In the genomic region with DNA sequence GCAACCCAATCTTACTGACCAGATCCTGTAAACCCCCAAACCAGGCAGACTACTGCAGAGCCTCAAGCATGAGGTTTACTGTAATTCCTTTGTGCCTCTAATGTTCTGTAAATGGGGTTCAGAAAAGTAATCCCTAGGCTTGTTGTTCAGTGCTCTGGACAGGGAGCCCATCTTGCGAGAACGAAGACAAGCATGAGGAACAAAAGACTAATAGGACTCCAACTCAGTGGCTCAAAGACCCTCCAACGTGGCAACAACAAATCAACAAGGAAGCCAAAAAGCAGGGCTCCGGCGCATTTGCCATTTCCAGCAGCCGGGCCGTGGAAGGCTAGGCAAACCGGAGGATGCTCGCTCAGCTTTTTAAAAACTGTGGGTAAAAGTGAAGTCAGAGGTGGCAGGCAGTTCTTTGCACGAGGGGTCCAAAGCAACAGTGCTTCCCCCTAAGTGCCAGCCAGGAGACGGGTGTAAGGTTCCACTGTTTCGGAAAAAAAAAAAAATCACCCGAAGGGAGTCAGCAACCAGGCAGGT, we compare ENCODE assay signal across 8 mouse cellular contexts. TPM values are rescaled to one million over a fixed set of nuclear protein-coding genes. Genes with fewer than 3 reads are reported as not detected.
A peak's percentile ranks its signal among the peaks of the same experiment; 100 is the strongest.
DNase-seq lines count a peak whose midpoint lies in the region; ATAC-seq and TF ChIP-seq lines count a peak whose summit lies in the region.

No protein-coding gene starts in this region.

- peak overlapping the region; percentile 89 for H3K4me3 ChIP-seq in thymus, adult 2 months (ENCODE audit: control insufficient read depth, insufficient read depth, low read length)
- H3K4me3 ChIP-seq in limb, embryonic 14.5 days (replicated peaks; ENCODE audit: low read length): peak overlapping the region; percentile 89
- H3K4me3 ChIP-seq in stomach, embryonic 15.5 days (replicated peaks): peak overlapping the region; percentile 98

- H3K36me3 ChIP-seq in thymus, adult 2 months (ENCODE audit: control insufficient read depth, insufficient read depth, low read length): no peaks in the 10 kb centered on the region
- H3K36me3 ChIP-seq in limb, embryonic 14.5 days (ENCODE audit: control insufficient read depth, insufficient read depth, low read length): no peaks in the 10 kb centered on the region
- H3K36me3 ChIP-seq in stomach, embryonic 15.5 days: no peaks in the 10 kb centered on the region

- no peak for TF ChIP-seq CTCF in thymus, adult 2 months (IDR thresholded peaks at IDR 0.05; ENCODE audit: borderline replicate concordance, control insufficient read depth, extremely low read depth, insufficient read depth, low read length, poor library complexity)

- DNase-seq in cerebellum, postnatal 10 days: peak; percentile 36 to 52
- no peak for DNase-seq in cerebellum, adult 8-10 months
- peak; percentile 22 for DNase-seq in thymus, adult 2 months
- no peak for DNase-seq in thymus, postnatal 25 days
- no peak for DNase-seq in limb, embryonic 14.5 days (ENCODE audit: low spot score)
- no peak for DNase-seq in cerebellum, postnatal 4 days (ENCODE audit: low spot score in 2 of 2)

- 3% methylated on average over 13 of the region's 13 CpGs for WGBS in thymus, adult 2 months
- WGBS in limb, embryonic 14.5 days: under 1% methylated on average over 13 of the region's 13 CpGs
- WGBS in stomach, embryonic 15.5 days: 2% methylated on average over 13 of the region's 13 CpGs

- H3K27me3 ChIP-seq in thymus, adult 2 months (ENCODE audit: control insufficient read depth, insufficient read depth, low read length): no peaks in the 10 kb centered on the region
- no peaks in the 10 kb centered on the region for H3K27me3 ChIP-seq in limb, embryonic 14.5 days (ENCODE audit: control insufficient read depth, insufficient read depth, low read length)
- no peaks in the 10 kb centered on the region for H3K27me3 ChIP-seq in stomach, embryonic 15.5 days (replicated peaks)

- H3K4me1 ChIP-seq in thymus, adult 2 months (replicated peaks; ENCODE audit: control insufficient read depth, insufficient read depth, low read length): peaks cover 15% of the 10 kb centered on the region
- H3K4me1 ChIP-seq in limb, embryonic 14.5 days (ENCODE audit: control insufficient read depth, insufficient read depth, low read length): peaks cover 20% of the 10 kb centered on the region
- H3K4me1 ChIP-seq in stomach, embryonic 15.5 days: peaks cover 11% of the 10 kb centered on the region; the same call in 1 of the 2 replicates

- ATAC-seq in limb, embryonic 14.5 days (ENCODE audit: low FRiP score, low read depth): no peak
- ATAC-seq in stomach, embryonic 15.5 days (ENCODE audit: insufficient read depth, low FRiP score, low read depth): no peak
- no peak for ATAC-seq in frontal cortex, adult (ENCODE audit: low TSS enrichment)

- no peaks in the 10 kb centered on the region for H3K9me3 ChIP-seq in limb, embryonic 14.5 days (ENCODE audit: control insufficient read depth, low read length)
- H3K9me3 ChIP-seq in stomach, embryonic 15.5 days: no peaks in the 10 kb centered on the region

- H3K27ac ChIP-seq in thymus, adult 2 months (ENCODE audit: control insufficient read depth, insufficient read depth, low read length): peak overlapping the region; percentile 28
- peak overlapping the region; percentile 81; the same call in 1 of the 2 replicates for H3K27ac ChIP-seq in limb, embryonic 14.5 days (replicated peaks; ENCODE audit: low read depth, low read length)
- H3K27ac ChIP-seq in stomach, embryonic 15.5 days: peak overlapping the region; percentile 94

- H3K9ac ChIP-seq in limb, embryonic 14.5 days (ENCODE audit: low read depth, low read length, severe bottlenecking): peak overlapping the region; percentile 74
- H3K9ac ChIP-seq in stomach, embryonic 15.5 days: peak overlapping the region; percentile 82

- peak overlapping the region; percentile 83 for H3K4me2 ChIP-seq in limb, embryonic 14.5 days (replicated peaks; ENCODE audit: low read depth, low read length, severe bottlenecking)
- H3K4me2 ChIP-seq in stomach, embryonic 15.5 days: peak overlapping the region; percentile 87

- no peak for TF ChIP-seq POLR2A in thymus, adult 2 months (IDR thresholded peaks at IDR 0.05; ENCODE audit: control insufficient read depth, extremely low read depth, insufficient read depth, low read length, poor library complexity)
- no peak for TF ChIP-seq POLR2A in limb, embryonic 14.5 days (IDR thresholded peaks at IDR 0.05; ENCODE audit: borderline replicate concordance, extremely low read depth, insufficient read depth, insufficient read length)

RNA-seq across cellular contexts. Expression of a gene that starts 1.0 kb away (rescaled TPM):
- 16.0 and 16.2 TPM in 2 replicates for polyA plus RNA-seq in thymus, adult 2 months (2012; rRNA removed)
- polyA plus RNA-seq in limb, embryonic 14.5 days (2012; rRNA removed): 9.2 TPM in 2 replicates
- 6.8 and 8.4 TPM in 2 replicates for polyA plus RNA-seq in limb, embryonic 14.5 days (2014; fragmentation: Nextera tagmentation; extraction: Ambion mirVana)
- polyA plus RNA-seq in stomach, embryonic 15.5 days (2015; fragmentation: Nextera tagmentation; extraction: Ambion mirVana): 7.7 and 10.0 TPM in 2 replicates

Comparison
In these comparisons a context has a peak if more than half of its experiments do, and no peak if none do; other contexts are left out.
1. DNase-seq: peak in cerebellum, postnatal 10 days (2 of 2) and thymus, adult 2 months (single experiment); none in cerebellum, adult 8-10 months (single experiment), thymus, postnatal 25 days (single experiment), limb, embryonic 14.5 days (single experiment) and cerebellum, postnatal 4 days (0 of 2).
2. H3K27ac ChIP-seq: peak in every context shown above with its lines; median percentile 94 in stomach, embryonic 15.5 days; 81 in limb, embryonic 14.5 days; 28 in thymus, adult 2 months.
3. Peak in every context shown above with its lines, with median percentiles within 50 percentile points of each other: H3K4me3 ChIP-seq.